ENCODE assay signal across 17 mouse cellular contexts in genomic region chr2:52509779-52510500, GRCm38 (mm10).
DNase-seq lines count a peak whose midpoint lies in the region.
"Had no signal": no experiment of that assay in that cellular context is flagged by ENCODE, and none has a peak within 500 bp of the region (broad histone marks: within the 10 kb centered on the region; RNA-seq: fewer than 3 reads in every experiment).

No protein-coding gene starts in this region.

- WGBS in heart, embryonic 10.5 days = 73% methylated on average over 19 of the region's 19 CpGs

- no peak overlapping the region for H3K27ac ChIP-seq in heart, embryonic 10.5 days
- H3K27ac ChIP-seq: forebrain, embryonic 15.5 days; midbrain, embryonic 12.5 days had no signal

- 0 out of 2 replicates have a peak, but pooled peaks cover 4% of the 10 kb centered on the region for H3K27me3 ChIP-seq in heart, embryonic 10.5 days (ENCODE audit: insufficient read depth, poor library complexity, severe bottlenecking)
- H3K27me3 ChIP-seq: CH12.LX; forebrain, embryonic 15.5 days; midbrain, embryonic 12.5 days had no signal

- DNase-seq in heart, embryonic 10.5 days (ENCODE audit: low spot score) = peak; percentile 36
- no peak for DNase-seq in heart, postnatal 25 days (ENCODE audit: low spot score)
- DNase-seq in layer of hippocampus, adult 9-11 months = peak; percentile 71
- DNase-seq in layer of hippocampus, adult 18-20 months (ENCODE audit: low spot score in 2 of 2) = no peak
- peak; percentile 61 for DNase-seq in right cerebral cortex, adult 18-20 months
- DNase-seq in right cerebral cortex, postnatal 14 days = no peak
- DNase-seq in telencephalon, adult 2 months (ENCODE audit: low read depth, low spot score) = peak; percentile 62
- DNase-seq in B cell, adult 2 months = no peak
- DNase-seq: cerebellum, adult 9-11 months; kidney, adult 2 months; kidney, postnatal 25 days; lung, adult 18-20 months; lung, postnatal 36 days; thymus, postnatal 25 days had no signal

- H3K9me3 ChIP-seq in heart, embryonic 10.5 days = no peaks in the 10 kb centered on the region
- H3K9me3 ChIP-seq: forebrain, embryonic 15.5 days; midbrain, embryonic 12.5 days had no signal

- no peaks in the 10 kb centered on the region for H3K36me3 ChIP-seq in heart, embryonic 10.5 days
- H3K36me3 ChIP-seq: forebrain, embryonic 15.5 days; midbrain, embryonic 12.5 days had no signal

- intact Hi-C loops in heart, postnatal 25 days (cut with DNase I) = no loop called here

- H3K4me3 ChIP-seq in heart, embryonic 10.5 days = no peak overlapping the region
- H3K4me3 ChIP-seq: forebrain, embryonic 15.5 days; midbrain, embryonic 12.5 days had no signal

- H3K4me1 ChIP-seq in heart, embryonic 10.5 days = no peaks in the 10 kb centered on the region

Comparison
In these comparisons a context has a peak if more than half of its experiments do, and no peak if none do; other contexts are left out.
1. DNase-seq: peak in heart, embryonic 10.5 days (single experiment), layer of hippocampus, adult 9-11 months (single experiment), right cerebral cortex, adult 18-20 months (single experiment) and telencephalon, adult 2 months (single experiment); none in heart, postnatal 25 days (single experiment), layer of hippocampus, adult 18-20 months (0 of 2), right cerebral cortex, postnatal 14 days (single experiment) and B cell, adult 2 months (0 of 2).